Mouse (Mus musculus): Measurements from ENCODE around the gene Cxcr5.

The Cxcr5 gene

DNA sequence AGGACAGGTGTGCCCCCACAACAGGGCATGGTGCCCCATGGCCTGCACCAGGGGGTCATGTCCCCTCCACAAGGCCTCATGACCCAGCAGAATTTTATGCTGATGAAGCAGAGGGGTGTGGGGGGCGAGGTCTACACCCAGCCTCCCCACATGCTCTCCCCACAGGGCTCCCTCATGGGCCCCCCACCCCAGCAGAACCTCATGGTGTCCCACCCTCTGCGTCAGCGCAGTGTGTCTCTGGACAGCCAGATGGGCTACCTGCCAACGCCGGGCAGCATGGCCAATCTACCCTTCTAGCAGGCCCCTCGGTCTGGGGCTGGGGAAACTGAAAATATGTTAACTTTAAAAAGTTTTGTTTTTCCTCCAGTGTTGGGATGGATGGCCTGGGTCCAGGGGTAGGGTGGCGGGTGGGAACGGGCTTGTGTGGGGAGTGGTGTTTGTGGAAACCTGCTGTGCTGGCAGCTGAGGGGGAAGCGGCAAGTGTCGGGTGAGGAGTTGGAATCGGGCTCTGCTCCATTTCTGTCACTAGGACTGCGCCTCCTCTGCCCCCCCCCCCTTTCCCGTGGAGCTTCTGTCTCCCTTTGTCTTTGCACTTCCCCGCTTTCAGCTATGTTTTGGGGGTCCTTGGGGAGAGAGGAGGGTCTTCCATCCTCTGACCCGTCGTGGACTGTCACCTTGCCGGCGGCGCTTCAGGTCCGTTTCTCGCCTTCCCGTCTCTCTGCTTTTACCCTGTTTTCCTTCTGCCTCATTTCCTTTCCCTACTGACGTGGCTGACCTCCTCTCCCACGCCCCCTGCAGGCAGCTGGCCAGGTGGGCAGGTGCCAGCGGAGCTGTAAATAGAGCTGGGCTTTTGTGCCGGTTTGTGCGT lies 52.0 kb downstream of the Cxcr5 start:
- DNase-seq (ENCODE audit: low spot score): no peak

DNA sequence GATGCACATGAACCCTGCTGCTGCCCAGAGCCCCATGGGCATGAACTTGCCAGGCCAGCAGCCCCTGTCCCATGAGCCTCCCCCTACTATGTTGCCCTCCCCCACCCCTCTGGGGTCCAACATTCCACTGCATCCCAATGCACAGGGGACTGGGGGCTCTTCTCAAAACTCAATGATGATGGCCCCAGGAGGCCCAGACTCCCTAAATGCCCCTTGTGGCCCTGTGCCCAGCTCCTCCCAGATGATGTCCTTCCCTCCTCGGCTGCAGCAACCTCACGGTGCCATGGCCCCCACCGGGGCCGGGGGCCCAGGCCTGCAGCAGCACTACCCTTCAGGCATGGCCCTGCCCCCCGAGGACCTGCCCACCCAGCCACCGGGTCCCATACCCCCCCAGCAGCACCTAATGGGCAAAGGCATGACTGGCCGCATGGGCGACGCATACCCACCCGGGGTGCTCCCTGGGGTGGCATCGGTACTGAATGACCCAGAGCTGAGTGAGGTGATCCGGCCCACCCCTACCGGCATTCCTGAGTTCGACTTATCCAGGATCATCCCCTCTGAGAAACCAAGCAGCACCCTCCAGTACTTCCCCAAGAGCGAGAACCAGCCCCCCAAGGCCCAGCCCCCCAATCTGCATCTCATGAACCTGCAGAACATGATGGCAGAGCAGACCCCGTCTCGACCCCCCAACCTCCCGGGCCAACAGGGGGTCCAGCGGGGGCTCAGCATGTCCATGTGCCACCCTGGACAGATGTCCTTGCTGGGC lies 52.8 kb downstream of the Cxcr5 start:
- DNase-seq (ENCODE audit: low spot score): no peak

DNA sequence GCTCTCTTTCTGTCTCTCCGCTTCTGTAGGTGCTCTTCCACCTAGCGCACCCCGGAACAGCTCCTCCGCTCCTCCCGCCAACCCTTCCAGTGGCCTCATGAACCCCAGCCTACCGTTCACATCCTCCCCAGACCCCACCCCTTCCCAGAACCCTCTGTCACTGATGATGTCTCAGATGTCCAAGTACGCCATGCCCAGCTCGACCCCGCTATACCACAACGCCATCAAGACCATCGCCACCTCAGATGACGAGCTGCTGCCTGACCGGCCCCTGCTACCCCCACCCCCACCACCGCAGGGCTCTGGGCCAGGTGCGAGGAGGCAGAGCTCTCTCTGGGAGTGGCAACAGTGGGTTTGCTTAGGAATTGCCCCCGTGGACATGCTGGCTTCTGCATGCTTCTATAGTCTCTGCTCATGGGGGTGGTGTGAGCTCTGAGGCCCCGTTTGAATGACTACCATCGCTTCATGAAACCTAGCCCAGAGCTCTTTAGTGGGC lies 53.5 kb downstream of the Cxcr5 start:
- no peak for DNase-seq (ENCODE audit: low spot score)

DNA sequence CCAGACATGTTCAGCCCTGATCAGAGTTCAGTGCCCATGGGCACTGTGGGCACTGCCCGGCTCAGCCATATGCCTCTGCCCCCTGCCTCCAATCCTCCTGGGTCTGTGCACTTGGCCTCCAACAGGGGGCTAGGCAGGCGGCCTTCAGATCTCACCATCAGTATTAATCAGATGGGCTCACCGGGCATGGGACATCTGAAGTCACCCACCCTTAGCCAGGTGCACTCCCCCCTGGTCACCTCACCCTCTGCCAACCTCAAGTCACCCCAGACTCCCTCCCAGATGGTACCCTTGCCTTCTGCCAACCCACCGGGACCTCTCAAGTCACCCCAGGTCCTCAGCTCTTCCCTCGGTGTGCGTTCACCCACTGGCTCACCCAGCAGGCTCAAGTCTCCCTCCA lies 54.3 kb downstream of the Cxcr5 start:
- no peak for DNase-seq (ENCODE audit: low spot score)

DNA sequence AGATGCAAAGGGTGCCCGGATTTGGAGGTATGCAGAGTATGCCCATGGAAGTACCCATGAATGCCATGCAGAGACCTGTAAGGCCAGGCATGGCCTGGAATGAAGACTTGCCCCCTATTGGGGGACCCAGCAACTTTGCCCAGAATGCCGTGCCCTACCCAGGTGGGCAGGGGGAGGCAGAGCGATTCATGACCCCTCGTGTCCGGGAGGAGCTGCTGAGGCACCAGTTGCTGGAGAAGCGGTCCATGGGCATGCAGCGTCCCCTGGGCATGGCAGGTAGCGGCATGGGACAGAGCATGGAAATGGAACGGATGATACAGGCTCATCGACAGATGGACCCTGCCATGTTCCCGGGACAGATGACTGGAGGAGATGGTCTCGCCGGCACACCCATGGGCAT lies 55.1 kb downstream of the Cxcr5 start:
- no peak for DNase-seq (ENCODE audit: low spot score)

DNA sequence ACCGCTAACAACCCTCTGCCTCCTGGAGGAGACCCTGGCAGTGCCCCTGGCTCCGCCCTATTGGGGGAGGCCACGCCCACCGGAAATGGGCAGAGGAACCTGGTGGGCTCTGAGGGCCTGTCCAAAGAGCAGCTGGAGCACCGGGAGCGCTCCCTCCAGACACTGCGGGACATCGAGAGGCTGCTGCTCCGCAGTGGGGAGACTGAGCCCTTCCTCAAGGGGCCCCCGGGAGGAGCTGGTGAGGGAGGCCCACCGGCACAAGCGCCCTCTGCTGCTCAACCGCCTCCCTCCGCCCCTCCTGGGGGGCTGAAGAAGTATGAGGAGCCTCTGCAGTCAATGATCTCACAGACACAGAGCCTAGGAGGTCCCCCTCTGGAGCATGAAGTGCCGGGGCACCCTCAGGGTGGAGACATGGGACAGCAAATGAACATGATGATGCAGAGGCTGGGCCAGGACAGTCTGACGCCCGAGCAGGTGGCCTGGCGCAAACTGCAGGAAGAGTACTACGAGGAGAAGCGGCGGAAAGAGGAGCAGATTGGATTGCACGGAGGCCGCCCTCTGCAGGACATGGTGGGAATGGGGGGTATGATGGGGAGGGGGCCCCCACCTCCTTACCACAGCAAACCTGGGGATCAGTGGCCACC lies 55.7 kb downstream of the Cxcr5 start:
- peak; percentile 11 for DNase-seq (ENCODE audit: low spot score)

DNA sequence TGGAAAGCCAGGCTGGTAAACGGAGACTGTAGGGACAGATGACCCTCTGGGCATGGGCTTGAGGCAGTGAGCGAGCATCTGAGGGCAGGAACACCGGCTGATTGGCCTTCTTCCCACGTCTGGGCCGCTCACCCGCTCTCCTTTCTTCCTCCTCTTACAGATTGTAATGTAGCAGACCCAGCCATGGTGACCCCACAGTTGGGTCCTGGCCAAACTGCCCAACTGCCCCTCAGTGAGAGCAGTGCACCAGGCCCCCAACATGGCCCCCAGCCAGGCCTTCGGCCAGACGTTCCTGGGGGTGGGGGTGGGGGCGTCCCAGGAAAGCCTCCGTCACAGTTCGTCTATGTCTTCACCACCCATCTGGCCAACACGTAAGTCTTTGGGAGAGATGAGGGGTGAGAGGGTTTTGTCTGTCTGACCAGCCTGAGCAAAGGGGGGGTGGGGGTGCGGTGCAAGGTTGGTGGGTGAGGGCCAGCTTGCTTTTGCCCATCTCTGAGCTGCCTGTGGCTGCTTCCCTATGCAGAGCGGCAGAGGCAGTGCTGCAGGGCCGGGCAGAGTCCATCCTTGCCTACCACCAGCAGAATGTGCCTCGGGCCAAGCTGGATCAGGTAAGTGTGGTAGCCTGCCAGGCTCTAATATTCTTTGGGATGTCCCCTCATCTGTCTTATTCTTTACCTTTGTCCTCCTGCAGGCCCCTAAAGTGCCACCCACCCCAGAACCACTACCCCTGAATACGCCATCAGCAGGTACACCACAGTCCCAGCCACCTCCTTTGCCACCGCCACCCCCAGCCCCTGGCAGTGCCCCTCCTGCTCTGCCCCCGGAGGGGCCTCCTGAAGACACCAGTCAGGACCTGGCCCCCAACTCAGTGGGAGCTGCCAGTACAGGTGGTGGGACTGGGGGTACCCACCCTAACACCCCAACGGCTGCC lies 56.5 kb downstream of the Cxcr5 start:
- DNase-seq (ENCODE audit: low spot score): peak; percentile 40

DNA sequence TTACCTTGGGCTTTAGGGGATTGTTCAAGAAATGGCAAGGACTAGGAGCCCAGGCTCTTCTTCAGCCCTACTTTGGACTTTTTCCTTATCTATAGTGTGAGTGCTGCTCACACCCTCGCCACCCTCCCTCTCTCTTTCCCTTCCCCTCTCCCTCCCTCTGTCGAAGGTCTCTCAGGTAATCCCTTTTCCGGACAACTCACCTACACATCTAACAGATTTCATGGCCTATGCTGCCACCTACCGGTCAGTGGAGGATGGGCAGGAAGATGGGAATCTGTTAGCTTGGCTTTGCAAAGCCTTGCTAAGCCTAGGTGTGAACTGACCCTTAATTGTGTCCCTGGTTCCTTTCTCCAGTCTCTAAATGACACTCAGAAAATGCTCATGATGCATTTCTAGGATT lies 59.7 kb downstream of the Cxcr5 start:
- DNase-seq (ENCODE audit: low spot score): peak; percentile 91

DNA sequence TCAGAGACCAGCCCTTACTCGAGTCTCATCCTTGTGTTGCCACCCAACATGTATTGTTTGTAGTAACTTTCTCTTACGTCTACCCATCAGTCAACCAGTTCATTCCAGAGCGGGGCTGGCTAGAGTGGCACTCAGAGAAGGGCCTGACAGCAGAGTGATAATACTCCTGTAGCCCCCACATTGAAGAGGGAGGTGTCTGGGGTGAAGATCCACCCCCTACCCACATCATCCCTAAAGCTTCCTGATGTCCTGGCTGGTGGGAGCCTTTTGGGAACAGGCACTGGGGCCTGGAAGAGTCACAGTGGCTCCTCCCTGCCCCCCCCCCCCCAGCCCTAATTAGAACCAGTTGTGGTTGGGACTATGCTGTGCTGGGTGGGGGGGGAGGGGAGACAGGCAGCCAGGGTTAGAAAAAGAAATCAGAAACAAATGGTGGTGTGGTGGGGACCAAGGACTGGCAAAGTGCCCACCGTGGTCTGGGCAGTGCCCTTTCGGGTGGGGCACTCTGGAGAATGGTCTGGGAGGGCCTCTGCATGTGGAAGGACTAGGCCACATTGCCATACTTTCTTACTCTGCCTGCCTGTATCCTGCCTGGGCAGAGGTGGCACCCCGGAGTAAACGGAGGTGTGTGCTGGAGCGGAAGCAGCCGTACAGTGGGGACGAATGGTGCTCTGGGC lies 60.3 kb downstream of the Cxcr5 start:
- peak; percentile 42 for DNase-seq (ENCODE audit: low spot score)

DNA sequence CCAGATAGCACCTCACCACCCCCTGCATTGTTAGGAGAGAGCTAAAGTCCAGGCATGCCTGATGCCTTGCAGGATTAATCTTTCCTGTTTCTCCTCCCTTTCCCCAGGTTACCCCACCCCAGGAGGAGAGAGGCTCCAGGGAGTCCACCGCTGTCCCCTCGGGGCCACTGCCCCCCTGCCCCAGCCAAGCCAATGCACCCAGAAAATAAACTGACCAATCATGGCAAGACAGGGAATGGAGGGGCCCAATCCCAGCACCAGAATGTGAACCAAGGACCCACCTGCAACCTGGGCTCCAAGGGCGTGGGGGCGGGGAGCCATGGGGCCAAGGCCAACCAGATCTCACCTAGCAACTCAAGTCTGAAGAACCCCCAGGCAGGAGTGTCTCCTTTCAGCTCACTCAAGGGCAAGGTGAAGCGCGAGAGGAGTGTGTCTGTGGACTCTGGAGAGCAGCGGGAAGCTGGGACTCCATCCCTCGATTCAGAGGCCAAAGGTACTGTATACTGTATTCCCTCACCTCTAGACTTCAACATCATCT lies 61.0 kb downstream of the Cxcr5 start:
- DNase-seq (ENCODE audit: low spot score): no peak

DNA sequence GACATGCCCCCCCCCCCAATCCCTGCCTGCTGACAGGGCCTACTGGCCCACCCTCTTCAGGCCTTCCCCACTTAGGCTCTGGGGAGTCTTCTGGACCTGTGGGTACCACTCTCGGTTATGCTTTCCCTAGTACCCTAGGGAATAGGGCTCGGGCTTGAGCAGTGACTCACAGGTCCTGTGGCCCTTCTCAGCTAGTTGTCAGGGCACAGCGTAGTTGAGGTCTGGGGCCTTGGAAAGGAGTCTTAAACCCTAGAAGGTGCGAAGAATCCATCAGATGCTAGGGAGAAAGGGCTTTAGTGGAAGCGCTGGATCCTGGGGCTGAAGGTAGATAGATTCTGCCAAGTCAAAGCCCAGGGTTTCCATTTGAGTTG lies 61.5 kb downstream of the Cxcr5 start:
- DNase-seq (ENCODE audit: low spot score): peak; percentile 82

DNA sequence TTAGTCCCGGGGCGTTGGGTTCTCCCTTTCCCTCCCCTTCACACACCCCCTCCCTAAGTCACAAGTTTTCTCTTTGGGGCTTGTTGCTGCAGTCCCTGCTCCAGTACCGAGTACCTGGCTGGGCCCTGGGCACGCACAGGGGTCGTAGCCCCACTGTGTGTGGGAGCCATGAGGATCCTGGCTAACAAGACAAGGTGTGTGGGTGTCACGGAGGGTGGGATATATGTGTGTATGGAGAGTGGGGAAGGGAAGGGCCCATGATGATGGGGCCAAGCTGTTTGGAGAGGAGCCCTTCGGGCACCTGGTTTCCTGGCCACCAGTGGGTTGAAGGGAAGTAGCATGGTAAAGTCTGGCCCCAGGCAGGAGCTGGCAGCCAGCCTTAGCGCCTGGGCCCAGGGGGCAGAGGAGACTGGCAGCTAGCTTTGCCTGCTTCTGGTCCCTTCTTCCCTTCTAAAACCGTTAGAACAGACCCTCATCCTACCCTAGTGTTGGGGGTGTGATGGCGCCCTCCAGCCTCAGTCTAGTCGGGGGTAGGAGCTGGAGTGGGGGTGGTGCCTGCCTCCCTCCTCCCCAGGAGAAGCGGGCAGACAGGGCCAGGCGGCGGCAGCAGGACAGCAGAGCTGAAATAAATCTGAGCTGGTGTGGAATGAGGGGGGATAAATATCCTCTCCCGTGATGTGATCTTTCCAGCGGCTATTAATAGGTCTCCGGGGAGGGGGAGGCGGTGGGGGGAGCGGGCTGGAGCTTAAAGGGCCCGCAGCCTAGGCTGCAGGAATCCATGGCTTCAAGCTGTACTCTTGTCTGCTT lies 62.1 kb downstream of the Cxcr5 start:
- peak; percentile 72 for DNase-seq (ENCODE audit: low spot score)

DNA sequence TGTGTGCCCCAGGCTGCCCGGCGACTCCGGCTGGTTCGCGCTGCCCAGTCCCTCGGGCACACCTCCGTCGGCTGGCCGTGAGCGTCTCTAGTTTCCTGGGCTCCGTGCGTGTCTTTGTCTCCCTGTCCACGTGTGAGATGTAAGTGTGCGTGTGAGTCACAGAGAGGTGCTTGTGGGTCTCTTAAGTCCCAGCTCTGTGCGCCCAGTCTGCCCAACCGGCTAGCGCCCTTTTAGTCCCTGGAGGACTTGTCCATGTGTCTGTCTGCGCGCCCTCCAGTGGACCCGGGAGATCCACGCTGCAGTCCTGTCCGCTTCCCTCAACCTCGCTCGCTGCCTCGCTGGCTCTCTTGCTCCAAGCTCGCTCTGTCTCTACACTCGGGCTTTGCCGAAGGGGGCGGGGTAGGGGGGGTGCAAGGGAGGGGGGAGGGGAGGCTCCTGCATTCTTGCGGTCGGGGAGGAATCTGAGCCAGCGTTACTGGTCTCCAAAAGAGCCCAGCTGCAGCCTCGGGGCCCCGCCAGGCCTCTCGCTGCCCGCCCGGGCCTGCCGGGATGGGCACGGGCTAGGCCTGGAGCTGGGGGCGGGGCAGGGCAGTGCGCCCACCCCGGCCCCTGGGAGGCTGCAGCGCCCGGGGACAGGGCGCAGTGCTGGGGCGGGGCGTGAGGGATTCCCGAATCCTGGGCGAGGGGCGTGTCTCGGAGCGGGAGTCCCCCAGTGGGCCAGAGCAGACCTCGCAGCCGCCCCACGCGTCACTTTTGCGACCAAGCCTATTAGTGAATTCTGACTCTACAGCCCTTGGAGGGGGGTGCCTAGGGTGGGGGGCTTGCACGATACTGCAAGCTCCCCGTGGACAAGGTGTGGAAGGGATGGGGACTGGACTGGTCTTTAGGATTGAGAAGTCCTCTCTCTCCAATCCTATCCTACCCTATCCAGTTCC lies 63.0 kb downstream of the Cxcr5 start:
- DNase-seq (ENCODE audit: low spot score): peak; percentile 89

DNA sequence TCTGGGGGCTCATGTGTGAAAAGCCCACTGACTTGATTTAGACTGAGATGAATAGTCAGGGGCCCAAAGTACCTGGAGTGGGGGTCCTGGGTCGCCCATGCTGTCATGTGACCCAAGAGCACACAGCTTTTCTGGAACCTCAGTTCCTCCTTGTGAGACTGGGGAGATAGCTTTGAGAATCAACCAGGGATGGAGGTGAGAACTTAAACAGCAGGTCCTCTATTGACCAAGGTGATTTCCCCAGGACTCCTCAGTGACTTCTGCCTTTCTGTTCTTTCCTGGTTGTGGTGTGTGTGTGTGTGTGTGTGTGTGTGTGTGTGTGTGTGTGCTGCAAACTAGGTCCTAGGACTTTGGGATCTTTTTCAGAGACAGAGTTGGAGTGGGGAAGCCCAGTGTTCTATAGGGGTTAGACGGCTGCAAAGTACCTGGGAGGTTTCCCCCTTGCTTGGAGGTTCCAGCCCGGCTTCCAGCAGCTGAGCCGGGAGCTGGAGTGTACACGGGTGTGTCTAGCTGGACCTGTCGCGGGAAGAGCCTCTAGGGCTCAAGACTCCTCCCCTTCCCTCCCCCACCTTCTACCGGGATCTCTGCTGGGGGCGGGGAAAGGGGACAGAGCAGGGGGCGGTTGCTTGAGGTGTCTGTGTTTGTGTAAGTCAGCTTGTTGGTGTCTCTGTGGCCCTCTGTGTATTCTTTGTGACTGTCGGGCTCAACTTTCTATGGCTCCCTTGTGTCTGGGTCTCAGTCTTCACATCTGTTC lies 63.9 kb downstream of the Cxcr5 start:
- DNase-seq (ENCODE audit: low spot score): peak; percentile 73

DNA sequence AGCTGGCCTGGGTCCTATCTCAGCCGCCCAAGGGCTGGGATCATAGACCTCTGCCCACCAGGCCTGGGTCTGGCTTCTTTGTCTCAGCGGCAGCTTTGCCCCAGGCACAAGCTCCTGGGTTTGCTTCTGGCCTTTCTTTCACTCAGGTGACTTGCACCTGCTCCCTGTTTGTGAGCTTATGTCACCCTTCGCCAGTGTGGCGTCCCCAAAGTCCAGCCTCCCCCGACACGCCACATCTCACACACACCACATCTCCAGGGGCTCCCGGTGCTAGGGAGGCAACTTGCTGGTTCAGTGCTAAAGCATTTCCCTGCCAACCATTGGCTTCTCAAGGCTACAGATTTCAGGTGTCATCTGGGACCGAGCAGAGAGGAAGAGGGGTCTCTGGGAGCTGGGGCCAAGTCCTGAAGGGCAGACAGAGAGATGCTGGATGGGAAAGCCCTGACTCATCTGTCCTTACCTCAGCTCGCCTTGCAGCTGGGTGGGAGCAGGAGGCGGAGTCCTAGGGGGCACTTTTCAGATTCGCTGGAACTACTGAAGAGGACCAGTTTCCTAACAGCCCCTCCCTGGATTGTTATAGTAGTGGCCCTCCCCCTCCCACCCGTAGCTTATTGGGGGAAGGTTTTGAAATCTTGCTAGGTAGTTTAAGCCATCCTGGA lies 64.7 kb downstream of the Cxcr5 start:
- DNase-seq (ENCODE audit: low spot score): peak; percentile 43

DNA sequence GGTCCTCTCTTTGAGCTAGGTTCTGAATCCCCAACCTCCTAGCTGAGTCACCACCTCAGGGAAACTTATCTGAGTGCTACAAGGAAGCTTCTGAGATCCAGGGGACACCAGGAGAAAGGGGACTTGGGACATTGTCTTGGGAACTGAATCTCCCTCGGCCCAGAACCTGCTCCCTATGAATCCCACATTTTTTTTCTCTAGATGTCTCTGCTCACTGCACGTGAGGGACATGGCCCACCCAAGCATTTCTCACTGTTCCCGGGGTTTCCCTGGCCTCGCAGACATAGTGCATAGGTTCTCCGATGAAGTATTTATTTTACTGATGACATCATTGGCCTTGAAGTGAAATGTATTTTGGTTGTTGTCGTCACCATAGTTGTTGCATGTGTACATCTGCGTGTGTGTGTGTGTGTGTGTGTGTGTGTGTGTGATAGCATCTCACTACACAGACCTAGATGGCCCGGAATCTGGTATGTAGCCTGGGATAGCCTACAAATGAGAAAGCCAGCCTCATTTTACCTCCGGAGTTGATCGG lies 65.8 kb downstream of the Cxcr5 start:
- DNase-seq (ENCODE audit: low spot score): no peak
